Mouse (Mus musculus) small intestine, adult 2 months (tissue): ENCODE data around the gene Olfr12. TPM values are rescaled to one million over a fixed set of nuclear protein-coding genes. Genes with fewer than 3 reads are reported as not detected.

Source experiments
- H3K27ac ChIP-seq: fragments of 200-500 bp; 2 replicates; pipeline ENCODE4 v1.5.1; 2012; ENCODE audit warnings: low read depth, low read length, control low read depth, inconsistent platforms; ENCODE audit not compliant: insufficient read depth
- H3K27me3 ChIP-seq: fragments of 200-500 bp; 2 replicates; pipeline ENCODE4 v1.6.1; 2012; ENCODE audit warnings: mild to moderate bottlenecking, moderate library complexity, low read length, inconsistent platforms; ENCODE audit not compliant: control insufficient read depth, insufficient read depth
- H3K36me3 ChIP-seq: fragments of 200-500 bp; 2 replicates; pipeline ENCODE4 v1.6.1; 2012; ENCODE audit warnings: mild to moderate bottlenecking, low read length, control low read depth, inconsistent platforms; ENCODE audit not compliant: control insufficient read depth, insufficient read depth
- H3K4me1 ChIP-seq: fragments of 200-500 bp; 2 replicates; pipeline ENCODE4 v1.6.1; 2012; ENCODE audit warnings: low read length, inconsistent platforms, mixed read lengths; ENCODE audit not compliant: control insufficient read depth, insufficient read depth, insufficient read length
- H3K4me3 ChIP-seq: fragments of 200-500 bp; 2 replicates; pipeline ENCODE4 v1.5.1; 2012; ENCODE audit warnings: low read depth, mild to moderate bottlenecking, control low read depth, inconsistent platforms, low read length, moderate library complexity
- CTCF ChIP-seq: fragments of 200-500 bp; IDR thresholded peaks from 2 replicates; pipeline ENCODE4 v1.5.1; 2012; ENCODE audit warnings: low read depth, mild to moderate bottlenecking, control low read depth, inconsistent platforms, low read length, moderate library complexity, mixed read lengths; ENCODE audit not compliant: insufficient replicate concordance, insufficient read length; ENCODE audit errors: extremely low read depth
- POLR2A ChIP-seq: fragments of 200-500 bp; IDR thresholded peaks from 2 replicates; pipeline ENCODE4 v1.6.1; 2012; ENCODE audit warnings: low read depth, mild to moderate bottlenecking, control low read depth, inconsistent platforms, low read length, moderate library complexity
- WGBS: fragments of 180-500 bp; shearing (Covaris S2); methylation state at CpG from one replicate; pipeline ENCODE4 v1.1.7; 2018; 5-methylcytosine and 5-hydroxymethylcytosine counted together
- polyA plus RNA-seq: library from polyadenylated mRNA; depleted of rRNA; stranded (reverse); fragments of >200 nt; gene quantifications from 2 replicates; pipeline ENCODE4 v1.2.3, GENCODE M21; 2012; rRNA removed

Olfr12 gene
- polyA plus RNA-seq = not detected in 2 replicates

- Histone ChIP-seq H3K36me3 (no peaks in the 10 kb centered on the region), H3K27ac (no peak within 1 kb of the TSS), H3K4me3 (no peak within 1 kb of the TSS), H3K27me3 (no peaks in the 10 kb centered on the region), H3K4me1 (no peaks in the 10 kb centered on the region)
- TF ChIP-seq POLR2A = no peak
- TF ChIP-seq CTCF = no peak
- WGBS = 47% methylated on average over 2 of the region's 2 CpGs
Observed at GRCm38 (mm10) chr1:92617488-92617887, at the start of gene Olfr12. Olfr12 (plus strand) TSS chr1:92617788.

DNA sequence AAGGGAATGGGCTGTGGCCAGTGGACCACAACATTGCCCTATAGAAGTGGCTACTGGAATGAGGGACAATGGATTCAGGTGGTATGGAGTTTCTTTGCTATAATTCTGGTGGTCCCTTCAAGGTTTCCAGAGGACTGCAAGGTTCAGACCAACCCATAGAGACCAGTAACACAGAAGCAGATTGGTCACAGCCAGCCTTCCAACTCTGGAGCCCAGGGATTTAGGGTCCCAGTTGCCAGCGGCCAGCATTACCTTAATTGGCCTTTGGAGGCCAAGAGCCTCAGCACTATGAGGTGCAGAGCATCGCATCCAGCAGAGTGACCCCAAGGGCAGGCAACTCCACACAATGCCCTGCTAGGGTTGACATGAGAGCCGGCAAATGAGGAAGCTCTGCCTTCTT lies 46.6 kb upstream of the Olfr12 start, which contains the start of gene Olfr1413:
TSS of gene Olfr1413 (plus strand) at position 301 of the 400 bp plus-strand sequence.
- Histone ChIP-seq H3K27ac (no peak within 1 kb of the TSS), H3K36me3 (no peaks in the 10 kb centered on the region), H3K4me3 (no peak within 1 kb of the TSS), H3K27me3 (no peaks in the 10 kb centered on the region), H3K4me1 (no peaks in the 10 kb centered on the region)
- WGBS = 78% methylated on average over 3 of the region's 3 CpGs
- TF ChIP-seq POLR2A (no peak), CTCF (no peak)

DNA sequence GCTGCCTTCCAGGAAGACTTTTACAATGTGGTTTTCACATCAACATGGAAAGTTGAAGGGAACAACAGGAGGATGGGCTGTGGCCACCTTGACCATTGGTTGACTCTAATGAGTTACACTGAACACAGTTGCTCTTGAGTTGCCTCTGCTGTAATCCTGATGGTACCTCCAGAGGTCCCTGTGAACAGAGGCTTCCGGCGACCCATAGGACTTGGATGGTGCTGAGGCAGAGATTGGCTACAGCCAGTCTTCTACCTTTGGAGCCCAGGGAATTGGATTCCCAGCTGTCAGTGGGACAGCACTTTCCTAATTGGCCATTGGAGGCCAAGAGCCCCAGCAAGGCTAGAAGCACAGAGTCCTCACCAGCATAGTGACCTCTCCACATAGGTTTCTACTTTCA lies 32.1 kb upstream of the Olfr12 start, which contains the start of gene Olfr1412:
TSS of gene Olfr1412 (plus strand) at position 301 of the 400 bp plus-strand sequence.
- Histone ChIP-seq H3K36me3 (no peaks in the 10 kb centered on the region), H3K4me1 (no peaks in the 10 kb centered on the region), H3K4me3 (no peak within 1 kb of the TSS), H3K27ac (no peak within 1 kb of the TSS), H3K27me3 (no peaks in the 10 kb centered on the region)
- TF ChIP-seq CTCF (no peak), POLR2A (no peak)
- WGBS = 82% methylated on average over 2 of the region's 2 CpGs

DNA sequence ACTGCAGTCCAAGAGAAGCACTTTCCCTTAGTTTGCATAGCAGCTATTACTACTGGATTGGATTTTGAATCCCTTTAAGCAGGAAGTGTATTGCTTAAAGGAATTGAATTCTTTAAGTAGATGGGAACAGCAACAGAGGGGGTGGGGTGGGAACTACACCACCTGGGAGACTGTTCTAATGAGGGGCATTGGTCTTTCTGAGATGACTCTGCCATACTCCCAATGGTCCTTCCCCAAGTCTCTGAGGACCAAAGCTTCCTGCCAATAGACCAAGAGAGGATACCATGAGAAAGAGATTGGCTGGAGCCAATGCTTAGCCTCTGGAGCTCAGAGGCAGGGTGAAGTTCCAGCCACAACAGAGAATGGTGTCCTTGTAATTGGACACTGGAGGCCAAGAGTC lies 23.5 kb upstream of the Olfr12 start, which contains the start of gene Olfr1411:
TSS of gene Olfr1411 (plus strand) at position 301 of the 400 bp plus-strand sequence.
- Histone ChIP-seq H3K27ac (no peak within 1 kb of the TSS), H3K27me3 (no peaks in the 10 kb centered on the region), H3K4me1 (no peaks in the 10 kb centered on the region), H3K4me3 (no peak within 1 kb of the TSS), H3K36me3 (no peaks in the 10 kb centered on the region)
- TF ChIP-seq CTCF = no peak
- no peak for TF ChIP-seq POLR2A

DNA sequence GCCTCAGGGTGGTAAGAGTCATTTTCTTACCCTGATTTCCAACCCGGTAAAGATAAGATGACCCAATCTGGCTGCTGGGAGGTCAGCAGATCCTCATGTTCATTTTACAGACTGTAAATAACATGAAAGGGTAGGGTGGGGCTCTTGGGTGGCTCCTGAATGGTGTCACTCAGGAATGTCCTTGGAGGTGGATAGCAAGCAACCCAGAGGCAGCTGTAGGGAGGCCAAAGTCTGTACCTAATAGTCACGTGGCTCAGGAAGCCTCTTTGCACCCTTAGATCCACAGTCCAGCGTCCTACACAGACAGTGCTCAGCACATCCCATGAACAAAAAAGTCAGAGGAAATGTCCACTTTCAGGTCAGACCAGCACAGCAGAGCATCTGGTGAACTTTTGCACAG lies 21.6 kb upstream of the Olfr12 start:
- Histone ChIP-seq H3K4me3 (no peak overlapping the region), H3K27me3 (no peaks in the 10 kb centered on the region), H3K4me1 (no peaks in the 10 kb centered on the region), H3K27ac (no peak overlapping the region), H3K36me3 (no peaks in the 10 kb centered on the region)
- 41% methylated on average over 3 of the region's 3 CpGs for WGBS
- TF ChIP-seq CTCF (no peak), POLR2A (no peak)

- Histone ChIP-seq H3K27ac (no peak within 1 kb of the TSS), H3K4me1 (no peaks in the 10 kb centered on the region), H3K36me3 (no peaks in the 10 kb centered on the region), H3K4me3 (no peak within 1 kb of the TSS), H3K27me3 (no peaks in the 10 kb centered on the region)
- no peak for TF ChIP-seq POLR2A
- no peak for TF ChIP-seq CTCF
- WGBS = 74% methylated on average over 1 of the region's 1 CpGs
Observed at GRCm38 (mm10) chr1:92605482-92605881, 12.1 kb upstream of the Olfr12 start, which contains the start of gene Olfr1410. Olfr1410 (plus strand) TSS chr1:92605782.

- H3K4me3 ChIP-seq = no peak overlapping the region
- H3K4me1 ChIP-seq = no peaks in the 10 kb centered on the region
- no peaks in the 10 kb centered on the region for H3K27me3 ChIP-seq
- H3K27ac ChIP-seq = no peak overlapping the region
- no peak for TF ChIP-seq POLR2A
- no peak for TF ChIP-seq CTCF
- H3K36me3 ChIP-seq = no peaks in the 10 kb centered on the region
- WGBS = 71% methylated on average over 4 of the region's 4 CpGs
Observed at GRCm38 (mm10) chr1:92607711-92608110, 9.9 kb upstream of the Olfr12 start.
